Mouse (Mus musculus) kidney, embryonic 14.5 days (tissue): ENCODE data around the gene Nmnat2. TPM values are rescaled to one million over a fixed set of nuclear protein-coding genes. Genes with fewer than 3 reads are reported as not detected.

Experiments
- ATAC-seq: fragments of 200-750 bp; cut with Nextera tagmentation; 2 replicates; pipeline ENCODE4 v1.8.0; 2017; ENCODE audit warnings: moderate number of reproducible peaks, mild to moderate bottlenecking, moderate TSS enrichment, moderate library complexity; ENCODE audit not compliant: low FRiP score, low TSS enrichment
- H3K27ac ChIP-seq: fragments of 300-500 bp; sonication (generic); 2 replicates; pipeline ENCODE4 v1.5.1; 2014; ENCODE audit warnings: low read depth, mild to moderate bottlenecking, low read length, moderate library complexity, mixed read lengths
- H3K27me3 ChIP-seq: fragments of 300-500 bp; sonication (generic); 2 replicates; pipeline ENCODE4 v1.6.1; 2014; ENCODE audit warnings: mild to moderate bottlenecking, low read length; ENCODE audit not compliant: control insufficient read depth, insufficient read depth
- H3K36me3 ChIP-seq: fragments of 300-500 bp; sonication (generic); 2 replicates; pipeline ENCODE4 v1.6.1; 2014; ENCODE audit warnings: low read length, mixed read lengths; ENCODE audit not compliant: control insufficient read depth, insufficient read depth
- H3K4me1 ChIP-seq: fragments of 300-500 bp; sonication (generic); 2 replicates; pipeline ENCODE4 v1.6.1; 2014; ENCODE audit warnings: low read length, mixed read lengths; ENCODE audit not compliant: control insufficient read depth, insufficient read depth
- H3K4me2 ChIP-seq: fragments of 300-500 bp; sonication (generic); replicated peaks from 2 replicates; pipeline ENCODE4 v1.6.1; 2014; ENCODE audit warnings: low read depth, mild to moderate bottlenecking, low read length
- H3K4me3 ChIP-seq: fragments of 300-500 bp; sonication (generic); 2 replicates; pipeline ENCODE4 v1.5.1; 2014; ENCODE audit warnings: mild to moderate bottlenecking, low read length
- H3K9ac ChIP-seq: fragments of 300-500 bp; sonication (generic); 2 replicates; pipeline ENCODE4 v1.6.1; 2014; ENCODE audit warnings: low read depth, mild to moderate bottlenecking, low read length, moderate library complexity
- H3K9me3 ChIP-seq: fragments of 300-500 bp; sonication (generic); 2 replicates; pipeline ENCODE4 v1.6.1; 2016; ENCODE audit warnings: low read length; ENCODE audit not compliant: control insufficient read depth
- WGBS: fragments of 180-500 bp; shearing (Covaris S2); extraction: QIAGEN DNeasy Blood & Tissue Kit; methylation state at CpG from one replicate; pipeline ENCODE4 v1.1.7; 2014; 5-methylcytosine and 5-hydroxymethylcytosine counted together
- polyA plus RNA-seq: library from polyadenylated mRNA; unstranded; fragments of >200 nt; fragmentation: Nextera tagmentation; extraction: Ambion mirVana; gene quantifications from 2 replicates; pipeline ENCODE4 v1.2.1, GENCODE M21; 2014

Nmnat2 gene
- polyA plus RNA-seq, 1 experiment from 2014 or later = 0.79 TPM

GRCm38 (mm10) chr1:153121320-153121719 is 166.5 kb downstream of the Nmnat2 start:
- no peaks in the 10 kb centered on the region; the same call in 1 of the 2 replicates for H3K36me3 ChIP-seq
- no peak overlapping the region for H3K27ac ChIP-seq
- H3K9me3 ChIP-seq = no peaks in the 10 kb centered on the region
- H3K4me2 ChIP-seq = no peak overlapping the region
- no peak overlapping the region for H3K4me3 ChIP-seq
- H3K27me3 ChIP-seq = no peaks in the 10 kb centered on the region
- ATAC-seq = no peak
- WGBS = 75% methylated on average over 5 of the region's 5 CpGs
- peaks cover 11% of the 10 kb centered on the region; the same call in 1 of the 2 replicates for H3K4me1 ChIP-seq
- H3K9ac ChIP-seq = no peak overlapping the region

DNA sequence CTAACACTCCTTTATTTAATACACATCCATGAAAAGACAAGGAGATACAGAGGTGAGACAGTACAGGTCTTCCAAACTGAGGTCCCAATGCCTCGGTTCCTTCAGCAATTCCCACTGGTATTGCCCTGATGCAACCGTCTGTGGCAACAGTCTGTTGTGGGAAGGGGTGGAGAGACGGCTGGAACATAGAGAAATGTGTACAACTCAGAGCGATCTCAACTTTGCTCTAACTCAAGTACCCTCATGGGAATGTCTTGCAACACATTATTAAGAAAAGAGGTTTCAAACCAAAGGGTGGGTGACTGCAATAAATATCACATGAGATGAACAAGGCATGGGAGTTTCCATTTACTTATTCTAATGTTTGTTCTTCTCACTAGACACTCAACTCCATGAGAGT is 168.0 kb downstream of the Nmnat2 start:
- no peak for ATAC-seq
- no peaks in the 10 kb centered on the region for H3K9me3 ChIP-seq
- WGBS = 78% methylated on average over 4 of the region's 4 CpGs

DNA sequence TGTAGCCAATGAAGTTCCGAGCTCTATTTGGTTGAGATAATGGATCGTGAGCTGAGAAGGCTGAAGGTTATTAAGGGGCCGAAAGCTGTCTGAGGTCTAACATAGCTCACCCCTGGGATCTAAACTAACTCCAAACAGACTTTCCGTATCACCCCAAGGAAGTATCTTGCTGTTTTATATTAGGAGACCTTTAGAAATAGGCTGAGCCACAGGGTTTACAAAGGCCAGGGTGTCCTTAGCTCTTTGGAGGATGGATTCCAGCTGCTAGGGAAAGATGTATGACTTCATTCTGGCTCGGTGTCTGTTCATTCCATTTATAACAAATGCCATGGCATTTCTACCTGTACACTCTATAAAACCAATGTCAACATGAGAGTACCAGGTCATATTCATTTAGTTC is 169.7 kb downstream of the Nmnat2 start:
- H3K9ac ChIP-seq = no peak overlapping the region
- no peak overlapping the region for H3K4me3 ChIP-seq
- peaks cover 20% of the 10 kb centered on the region for H3K4me1 ChIP-seq
- 60% methylated on average over 5 of the region's 5 CpGs for WGBS
- no peaks in the 10 kb centered on the region; the same call in 1 of the 2 replicates for H3K36me3 ChIP-seq
- no peak for ATAC-seq
- H3K4me2 ChIP-seq = no peak overlapping the region
- peak overlapping the region; percentile 72; the same call in 1 of the 2 replicates for H3K27ac ChIP-seq
- no peaks in the 10 kb centered on the region for H3K9me3 ChIP-seq
- no peaks in the 10 kb centered on the region for H3K27me3 ChIP-seq

More for the DNA sequence above, 168.0 kb downstream of the Nmnat2 start:
- Histone ChIP-seq H3K4me1 (peaks cover 20% of the 10 kb centered on the region), H3K36me3 (no peaks in the 10 kb centered on the region; the same call in 1 of the 2 replicates), H3K9ac (no peak overlapping the region), H3K27me3 (no peaks in the 10 kb centered on the region), H3K4me2 (no peak overlapping the region), H3K4me3 (no peak overlapping the region), H3K27ac (no peak overlapping the region)

DNA sequence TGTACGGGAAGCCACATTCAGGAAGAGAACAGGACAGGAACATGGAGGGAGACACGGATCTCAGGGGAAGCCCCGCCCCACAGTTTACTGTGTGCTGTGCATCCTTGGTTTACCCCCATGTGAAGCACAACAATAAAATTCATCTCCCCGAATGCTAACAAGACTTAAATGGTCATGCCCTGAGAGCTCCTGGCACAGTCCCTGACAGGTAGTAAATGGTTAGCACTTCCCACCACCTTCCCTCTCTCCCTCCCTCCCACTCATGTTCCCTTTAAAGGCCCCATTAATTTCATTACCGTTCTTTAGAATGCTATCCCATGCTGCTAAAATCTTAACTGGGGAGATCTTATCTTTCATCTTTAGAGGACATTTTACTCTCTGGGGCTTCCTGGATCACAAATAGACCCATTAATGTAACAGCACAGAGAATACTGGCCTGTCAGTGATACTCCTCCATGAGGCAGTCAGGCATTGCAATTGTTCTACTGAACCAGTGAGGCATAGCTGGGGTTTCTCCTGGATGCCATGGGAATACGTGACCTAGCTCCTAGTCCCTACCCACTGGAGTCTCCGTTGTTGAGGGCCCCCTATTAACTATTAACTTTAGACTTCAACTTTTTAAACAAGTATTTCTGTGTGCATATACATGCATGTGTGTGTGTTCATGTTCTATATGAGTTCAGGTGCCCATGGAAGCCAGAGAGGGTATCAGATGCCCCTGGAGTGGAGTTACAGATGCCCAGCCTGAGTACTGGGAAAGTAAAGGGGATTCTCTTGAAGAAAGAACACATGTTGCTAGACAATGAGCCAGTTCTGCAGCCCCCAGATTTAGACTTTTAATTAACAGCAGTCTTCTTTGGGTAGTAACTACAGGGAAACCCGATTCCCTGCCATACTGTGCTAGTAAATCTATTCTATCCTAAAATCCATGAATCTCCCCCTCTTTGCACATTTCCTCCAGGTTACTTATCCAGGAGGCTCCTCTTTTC is 170.8 kb downstream of the Nmnat2 start:
- 22% methylated on average over 8 of the region's 8 CpGs for WGBS
- Histone ChIP-seq H3K4me1 (peaks cover 20% of the 10 kb centered on the region), H3K9me3 (no peaks in the 10 kb centered on the region), H3K9ac (no peak overlapping the region), H3K27me3 (no peaks in the 10 kb centered on the region), H3K4me3 (no peak overlapping the region), H3K4me2 (no peak overlapping the region), H3K36me3 (no peaks in the 10 kb centered on the region; the same call in 1 of the 2 replicates), H3K27ac (peak overlapping the region; percentile 84)
- ATAC-seq = peak; percentile 93

GRCm38 (mm10) chr1:153126491-153127381 is 171.9 kb downstream of the Nmnat2 start:
- no peak overlapping the region for H3K4me2 ChIP-seq
- no peaks in the 10 kb centered on the region for H3K9me3 ChIP-seq
- peaks cover 20% of the 10 kb centered on the region for H3K4me1 ChIP-seq
- H3K9ac ChIP-seq = no peak overlapping the region
- no peaks in the 10 kb centered on the region for H3K27me3 ChIP-seq
- H3K27ac ChIP-seq = peak overlapping the region; percentile 84
- no peaks in the 10 kb centered on the region; the same call in 1 of the 2 replicates for H3K36me3 ChIP-seq
- no peak overlapping the region for H3K4me3 ChIP-seq
- WGBS = 66% methylated on average over 15 of the region's 15 CpGs
- ATAC-seq = no peak

DNA sequence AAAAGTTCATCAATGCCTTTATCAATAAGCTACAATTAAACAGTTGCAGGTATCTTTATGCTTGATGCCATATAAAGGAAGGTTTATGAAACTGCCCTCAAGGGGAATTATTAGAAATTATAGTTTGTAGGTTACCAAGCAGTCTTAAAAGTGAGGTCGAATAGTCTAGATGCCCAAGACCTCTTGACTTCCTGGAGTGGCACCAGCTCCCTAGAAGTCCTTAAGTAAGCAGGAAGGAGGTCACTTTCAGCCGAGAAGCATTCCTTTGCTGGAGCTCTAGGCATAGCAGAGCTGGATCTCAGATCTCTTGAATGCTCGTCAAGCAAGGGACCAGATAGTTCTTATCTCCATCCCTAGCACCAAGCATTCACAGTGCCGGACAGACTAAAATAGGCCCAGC is 172.8 kb downstream of the Nmnat2 start:
- no peak overlapping the region for H3K27ac ChIP-seq
- 77% methylated on average over 4 of the region's 4 CpGs for WGBS
- no peaks in the 10 kb centered on the region for H3K27me3 ChIP-seq
- H3K4me3 ChIP-seq = no peak overlapping the region
- no peak overlapping the region for H3K9ac ChIP-seq
- H3K4me1 ChIP-seq = peaks cover 20% of the 10 kb centered on the region
- ATAC-seq = no peak
- H3K4me2 ChIP-seq = no peak overlapping the region
- no peaks in the 10 kb centered on the region for H3K9me3 ChIP-seq
- H3K36me3 ChIP-seq = no peaks in the 10 kb centered on the region; the same call in 1 of the 2 replicates

GRCm38 (mm10) chr1:153128780-153129179 is 174.0 kb downstream of the Nmnat2 start:
- Histone ChIP-seq H3K4me2 (no peak overlapping the region), H3K27ac (no peak overlapping the region), H3K4me1 (peaks cover 22% of the 10 kb centered on the region), H3K36me3 (no peaks in the 10 kb centered on the region; the same call in 1 of the 2 replicates), H3K27me3 (no peaks in the 10 kb centered on the region), H3K9me3 (no peaks in the 10 kb centered on the region), H3K9ac (no peak overlapping the region), H3K4me3 (no peak overlapping the region)
- ATAC-seq = no peak
- 65% methylated on average over 8 of the region's 8 CpGs for WGBS

DNA sequence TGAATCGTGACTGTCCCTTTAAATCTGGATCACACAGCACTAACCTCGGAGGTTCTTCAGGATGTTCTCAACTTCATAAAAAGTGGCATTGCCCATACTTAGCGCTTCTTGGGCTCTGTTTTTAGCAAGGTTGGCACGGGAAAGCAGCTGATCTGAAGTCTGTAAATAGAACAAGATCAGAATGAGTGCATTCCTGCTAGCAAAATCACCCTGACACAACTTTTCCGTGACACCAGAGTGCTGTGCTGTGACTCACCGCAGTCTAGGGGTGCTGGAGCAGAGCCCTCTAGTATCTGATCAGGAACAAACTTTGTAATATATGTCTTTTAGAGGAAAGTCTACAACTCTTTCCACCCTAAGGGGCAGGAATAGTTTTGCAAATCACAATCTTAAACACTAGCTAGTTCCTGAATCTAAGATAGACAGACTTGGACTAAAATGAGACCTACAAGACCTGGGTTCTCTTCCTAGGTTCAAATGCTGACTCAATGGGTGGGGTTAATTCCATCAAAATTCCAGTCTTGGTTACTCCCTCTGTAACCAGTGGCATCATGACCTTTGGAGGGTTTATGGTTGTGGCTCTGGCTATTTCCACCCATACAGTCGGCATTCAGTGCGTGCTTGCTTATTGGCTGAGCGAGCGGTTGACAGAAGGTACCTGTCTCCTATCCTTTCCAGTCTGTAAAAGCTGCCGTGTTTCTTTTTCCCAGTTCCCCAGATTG is 175.4 kb downstream of the Nmnat2 start:
- H3K27ac ChIP-seq = no peak overlapping the region
- H3K4me2 ChIP-seq = no peak overlapping the region
- no peaks in the 10 kb centered on the region for H3K9me3 ChIP-seq
- no peaks in the 10 kb centered on the region for H3K36me3 ChIP-seq
- H3K27me3 ChIP-seq = no peaks in the 10 kb centered on the region
- no peak overlapping the region for H3K4me3 ChIP-seq
- H3K4me1 ChIP-seq = peaks cover 25% of the 10 kb centered on the region
- ATAC-seq = no peak
- WGBS = 79% methylated on average over 11 of the region's 11 CpGs
- no peak overlapping the region for H3K9ac ChIP-seq
